Mouse (Mus musculus) myocyte (in vitro differentiated cells): Measurements from ENCODE around the gene Calhm5. TPM values are rescaled to one million over a fixed set of nuclear protein-coding genes. Genes with fewer than 3 reads are reported as not detected.

Source experiments
- H3K27me3 ChIP-seq: one replicate; pipeline ENCODE4 v1.6.1; 2011; ENCODE audit not compliant: control insufficient read depth, insufficient read depth, insufficient read length
- H3K36me3 ChIP-seq: one replicate; pipeline ENCODE4 v1.6.1; 2011; ENCODE audit not compliant: control insufficient read depth, insufficient read depth
- H3K4me2 ChIP-seq: one replicate; pipeline ENCODE4 v1.6.1; 2011; ENCODE audit warnings: low read depth, control low read depth
- H3K4me3 ChIP-seq: one replicate; pipeline ENCODE4 v1.5.1; 2011; ENCODE audit warnings: mild to moderate bottlenecking, control low read depth, moderate library complexity
- H3K79me2 ChIP-seq: one replicate; pipeline ENCODE4 v1.6.1; 2011; ENCODE audit not compliant: control insufficient read depth, insufficient read depth
- H3ac ChIP-seq: one replicate; pipeline ENCODE4 v1.6.1; 2011; ENCODE audit not compliant: control insufficient read depth, insufficient read length
- E2F4 ChIP-seq: IDR thresholded peaks from one replicate; pipeline ENCODE4 v1.6.1; 2011; ENCODE audit warnings: mild to moderate bottlenecking, control low read depth, moderate library complexity; ENCODE audit not compliant: insufficient read depth
- MYOD1 ChIP-seq, 3 experiments: IDR thresholded peaks; one replicate each; pipeline ENCODE4 v1.6.1; 2011; ENCODE audit warnings: control low read depth in 2 of 3, low read depth in 2 of 3, mild to moderate bottlenecking in 2 of 3, moderate library complexity in 1 of 3; ENCODE audit not compliant: insufficient read length in 2 of 3, control insufficient read depth in 1 of 3
- POLR2AphosphoS2 ChIP-seq: IDR thresholded peaks from one replicate; pipeline ENCODE4 v1.6.1; 2011; ENCODE audit warnings: low read depth, control low read depth; ENCODE audit not compliant: insufficient read length
- REST ChIP-seq: IDR thresholded peaks from one replicate; pipeline ENCODE4 v1.6.1; 2011; ENCODE audit warnings: mild to moderate bottlenecking, control low read depth, moderate library complexity; ENCODE audit not compliant: insufficient read depth, insufficient read length
- TCF12 ChIP-seq: IDR thresholded peaks from one replicate; pipeline ENCODE4 v1.6.1; 2011; ENCODE audit warnings: mild to moderate bottlenecking, control low read depth; ENCODE audit not compliant: poor library complexity, insufficient read depth, severe bottlenecking
- polyA plus RNA-seq: library from polyadenylated mRNA; unstranded; fragments of >200 nt; fragmentation: generic; extraction: Trizol; gene quantifications from one replicate; pipeline ENCODE4 v1.2.1, GENCODE M21; 2012; ENCODE audit warnings: missing spikeins

The Calhm5 gene
- polyA plus RNA-seq, 1 experiment: 0.08 TPM

- no peaks in the 10 kb centered on the region for H3K79me2 ChIP-seq
- no peak overlapping the region for H3K4me2 ChIP-seq
- no peaks in the 10 kb centered on the region for H3K27me3 ChIP-seq
- no peak overlapping the region for H3ac ChIP-seq
- no peaks in the 10 kb centered on the region for H3K36me3 ChIP-seq
- no peak overlapping the region for H3K4me3 ChIP-seq
- no peak for TF ChIP-seq POLR2AphosphoS2
- no peak for TF ChIP-seq E2F4
Measured at GRCm38 (mm10) chr10:34053987-34054386, 42.3 kb downstream of the Calhm5 start.

- no peaks in the 10 kb centered on the region for H3K36me3 ChIP-seq
- no peak within 1 kb of the TSS for H3K4me3 ChIP-seq
- no peak within 1 kb of the TSS for H3K4me2 ChIP-seq
- H3K79me2 ChIP-seq: no peaks in the 10 kb centered on the region
- H3ac ChIP-seq: no peak within 1 kb of the TSS
- no peak for TF ChIP-seq MYOD1 (IDR thresholded peaks at IDR 0.05; ENCODE audit: control insufficient read depth in 1 of 3, insufficient read length in 2 of 3, low read depth in 2 of 3)
- TF ChIP-seq TCF12: no peak
- no peak for TF ChIP-seq REST
- peaks cover 8% of the 10 kb centered on the region for H3K27me3 ChIP-seq
Measured at GRCm38 (mm10) chr10:34044210-34044609, 52.1 kb downstream of the Calhm5 start, which contains the start of gene Calhm4. Gene Calhm4, minus strand, starts transcription at chr10:34044310.

Other genes with a start within 250 kb of the Calhm5 start
- not detected for gene Sult3a1, start 238.8 kb downstream of the Calhm5 start, polyA plus RNA-seq
- 0.01 TPM for gene Rsph4a, start 191.4 kb downstream of the Calhm5 start, polyA plus RNA-seq
- gene Zup1, start 145.2 kb downstream of the Calhm5 start, polyA plus RNA-seq: 2.2 TPM
- 83.6 TPM for gene Rwdd1, start 76.9 kb downstream of the Calhm5 start, polyA plus RNA-seq
- gene Trappc3l, start 58.9 kb downstream of the Calhm5 start, polyA plus RNA-seq: not detected
- not detected for gene Calhm4, start 52.2 kb downstream of the Calhm5 start, polyA plus RNA-seq
- 0.05 TPM for gene Calhm6, start 31.5 kb upstream of the Calhm5 start, polyA plus RNA-seq
- 7.6 TPM for gene Dse, start 111.2 kb upstream of the Calhm5 start, polyA plus RNA-seq
- gene Tspyl1, start 185.7 kb upstream of the Calhm5 start, polyA plus RNA-seq: 26.4 TPM
- 6.0 TPM for gene Tspyl4, start 200.9 kb upstream of the Calhm5 start, polyA plus RNA-seq